Mouse (Mus musculus): ENCODE measurements around the gene Elof1. TPM values are rescaled to one million over a fixed set of nuclear protein-coding genes. Genes with fewer than 3 reads are reported as not detected.
"Not testable (repeated sequence)": the region's sequence is repeated elsewhere in the genome, so short reads cannot be mapped to it uniquely, and the experiment has no call there.

Gene Elof1
- 10 to 100 TPM; 63.0 to 63.7 TPM for total RNA-seq (2021)

DNA sequence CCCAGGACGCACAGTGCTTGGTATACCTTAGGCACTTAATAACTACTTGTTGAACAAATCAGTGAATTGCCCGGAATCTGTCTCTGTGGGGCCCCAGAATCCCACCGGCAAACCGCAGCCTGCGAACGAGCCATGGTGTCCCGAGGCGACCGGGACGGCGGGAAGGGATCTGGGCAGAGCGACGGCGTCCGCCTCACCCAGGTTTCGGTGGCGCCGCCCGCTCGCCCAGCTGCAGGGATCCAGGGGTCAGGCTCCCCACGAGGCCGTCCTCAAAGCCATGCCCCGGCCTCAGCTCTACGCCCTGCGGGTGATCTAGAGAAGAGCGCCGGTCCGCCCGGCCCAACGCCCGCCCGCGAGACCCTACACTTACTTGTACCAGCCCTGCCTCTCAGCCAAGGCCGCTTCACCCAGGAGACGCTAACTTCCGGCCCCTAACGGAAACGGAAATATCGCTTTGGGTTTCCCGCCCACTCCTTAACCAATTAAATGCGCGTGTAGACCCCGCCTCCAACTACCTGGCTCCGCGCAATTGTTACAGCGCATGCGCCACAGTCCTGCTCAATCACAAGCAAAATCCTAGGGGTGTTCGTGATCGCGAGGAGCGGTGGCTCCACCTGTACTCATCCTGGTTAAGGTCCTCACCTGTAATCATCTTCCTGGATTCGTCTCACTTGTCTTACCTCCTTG lies at the start of gene Elof1:
TSS of gene Elof1 (minus strand) at position 433 of the 687 bp plus-strand sequence.
- peak; percentile 94 to 95 for DNase-seq (ENCODE audit: extremely low spot score in 1 of 2, low spot score in 2 of 2)
- intact Hi-C loops (cut with DNase I), result no loop called here

DNA sequence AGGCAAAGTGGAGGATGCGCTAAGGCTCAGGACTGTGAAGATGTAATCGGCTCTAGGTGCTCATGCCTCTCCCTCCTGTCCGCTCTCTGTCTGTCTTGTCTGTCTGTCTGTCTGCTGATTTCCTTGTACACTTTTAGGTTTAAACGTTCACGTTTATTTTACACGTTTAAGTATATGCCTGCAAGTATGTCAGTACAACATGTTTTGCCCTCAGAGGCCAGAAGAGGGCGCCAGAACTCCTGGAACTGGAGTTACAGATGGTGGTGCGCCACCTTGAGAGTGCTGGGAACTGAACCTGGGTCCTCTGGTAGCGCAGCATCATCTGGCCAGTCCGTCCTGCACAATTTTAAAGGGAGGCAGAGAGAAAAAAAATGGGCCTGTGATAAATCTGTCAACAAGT lies 49.7 kb upstream of the Elof1 start:
- no peak for DNase-seq (ENCODE audit: extremely low spot score in 1 of 2, low spot score in 2 of 2)
- intact Hi-C loops (cut with DNase I), result no loop called here

DNA sequence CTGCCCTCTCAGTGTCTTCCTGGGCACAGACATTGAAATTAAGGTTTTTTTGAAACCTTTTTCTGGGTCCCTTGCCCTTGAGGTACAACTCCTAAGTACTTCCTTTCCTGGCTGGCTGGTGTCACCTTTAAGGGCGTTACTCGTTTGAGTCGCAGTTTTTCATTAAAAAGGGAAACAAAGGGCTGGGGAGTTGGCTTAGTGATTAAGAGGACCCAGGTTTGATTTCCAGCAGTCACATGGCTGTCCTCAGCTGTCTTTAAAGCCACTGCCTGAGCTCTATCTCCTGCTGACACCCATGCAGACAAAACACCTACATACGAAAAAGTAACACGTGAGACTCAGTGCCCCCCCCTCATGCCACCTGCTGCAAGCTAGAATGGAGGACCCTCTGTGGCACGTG lies 49.0 kb upstream of the Elof1 start:
- intact Hi-C loops (cut with DNase I), result no loop called here
- no peak for DNase-seq (ENCODE audit: extremely low spot score in 1 of 2, low spot score in 2 of 2)

DNA sequence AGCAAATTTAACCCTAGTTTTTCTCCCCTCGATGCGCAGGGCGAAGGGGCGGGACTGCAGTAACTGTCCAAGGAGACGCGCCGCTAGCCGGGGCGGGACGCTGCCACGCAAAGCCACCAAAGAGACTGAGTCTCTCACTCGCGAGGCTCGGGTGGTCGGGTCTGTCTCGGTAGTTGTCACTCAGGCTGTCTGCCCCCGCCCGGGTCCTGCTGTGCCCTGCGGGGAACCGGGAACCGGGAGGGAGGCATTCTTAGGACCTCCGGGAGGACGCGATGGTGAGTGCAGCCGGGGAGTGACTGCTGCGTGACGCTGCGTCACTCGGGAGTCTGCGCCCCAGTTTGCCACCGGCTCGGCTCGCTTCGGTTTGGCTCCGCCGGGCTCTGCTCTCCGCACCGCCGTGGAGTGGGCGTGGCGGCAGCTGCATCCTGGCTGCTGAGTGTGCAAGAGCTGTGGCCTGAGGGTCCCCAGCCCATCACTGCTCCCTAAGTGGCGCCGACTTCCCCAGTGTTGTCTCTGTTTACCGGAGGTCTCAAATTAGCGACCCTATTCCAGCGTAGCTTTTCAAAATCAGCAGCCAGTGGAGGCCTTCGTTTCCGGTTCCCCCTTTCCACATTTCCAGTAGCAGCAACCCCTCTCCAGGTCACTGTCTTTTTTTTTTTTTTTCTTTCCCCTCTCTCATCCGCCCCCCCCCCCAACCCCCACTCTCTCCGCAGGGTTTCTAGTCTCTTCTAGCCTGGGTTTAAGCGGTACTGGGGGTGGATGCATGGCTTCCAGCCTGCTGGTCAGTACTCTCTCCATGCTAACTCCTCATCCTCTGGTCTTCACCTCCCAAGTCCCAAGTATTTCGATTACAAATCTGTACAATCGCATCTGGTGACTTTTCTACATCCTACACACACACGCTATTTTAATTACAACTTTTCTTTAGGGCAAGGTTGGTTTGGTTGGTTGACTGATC lies 48.0 kb upstream of the Elof1 start:
- peak in 1 of 2 experiments; percentile 77 for DNase-seq (ENCODE audit: extremely low spot score in 1 of 2, low spot score in 2 of 2)
- intact Hi-C loops (cut with DNase I), result no loop called here

DNA sequence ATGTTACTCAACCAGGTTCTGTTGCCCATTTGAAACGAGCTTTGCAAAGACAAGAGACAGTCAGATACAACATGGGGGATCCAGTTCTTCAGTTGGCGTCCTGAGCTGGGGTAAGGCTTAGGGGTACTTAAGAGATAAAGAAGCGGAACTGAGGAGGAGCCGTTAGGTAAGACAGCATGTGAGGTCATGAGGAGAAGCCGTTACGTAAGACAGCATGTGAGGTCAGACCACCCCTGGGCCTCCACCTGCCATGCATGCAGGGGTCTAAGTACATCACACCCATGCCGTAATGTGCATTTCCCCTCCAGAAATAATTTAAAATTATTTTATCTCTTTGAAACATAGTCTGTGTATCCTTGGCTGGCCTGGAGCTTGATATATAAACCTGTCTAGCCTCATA lies 45.9 kb upstream of the Elof1 start:
- no peak for DNase-seq (ENCODE audit: extremely low spot score in 1 of 2, low spot score in 2 of 2)
- intact Hi-C loops (cut with DNase I), result no loop called here

DNA sequence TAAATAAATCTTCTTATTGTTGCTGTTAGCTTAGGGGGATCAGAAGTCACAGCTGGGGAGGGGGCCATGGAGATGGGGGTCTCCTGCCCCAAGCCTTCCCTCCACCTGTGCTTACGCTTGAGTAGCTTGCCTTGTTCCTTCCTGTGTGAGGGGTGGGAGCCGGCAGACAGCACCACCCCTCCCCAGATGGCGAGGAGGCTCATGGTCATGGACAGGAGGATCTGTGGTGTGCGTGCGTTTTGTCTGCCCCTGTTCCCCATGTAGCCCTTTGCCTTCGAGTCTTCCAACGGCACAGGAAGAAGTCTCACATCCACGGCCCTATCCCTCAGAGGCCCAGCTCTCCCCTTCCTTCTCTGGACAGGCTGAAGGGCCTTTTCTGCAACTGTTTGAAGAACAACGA lies 45.3 kb upstream of the Elof1 start:
- intact Hi-C loops (cut with DNase I), result no loop called here
- DNase-seq (ENCODE audit: extremely low spot score in 1 of 2, low spot score in 2 of 2), result no peak

DNA sequence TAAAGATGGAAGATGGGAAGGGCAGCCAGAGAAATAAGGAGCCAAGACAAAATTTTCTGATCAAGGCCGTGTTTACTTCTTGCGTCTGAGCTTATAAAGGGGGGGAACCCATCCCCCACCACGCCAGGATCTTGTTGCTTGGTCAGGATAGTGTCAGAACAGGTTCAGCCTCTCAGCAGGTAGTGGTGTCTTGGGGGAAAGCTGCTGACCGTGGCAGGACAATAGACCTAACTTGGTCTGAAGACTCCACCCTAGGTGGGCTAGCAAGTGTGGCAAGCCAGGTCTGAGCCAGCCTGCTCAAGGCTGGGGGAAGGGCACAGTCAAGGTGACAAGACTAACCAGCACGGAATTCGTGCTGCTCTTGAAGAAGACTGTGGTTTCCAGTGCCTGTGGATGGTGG lies 44.3 kb upstream of the Elof1 start:
- intact Hi-C loops (cut with DNase I), result no loop called here
- DNase-seq (ENCODE audit: extremely low spot score in 1 of 2, low spot score in 2 of 2), result no peak

DNA sequence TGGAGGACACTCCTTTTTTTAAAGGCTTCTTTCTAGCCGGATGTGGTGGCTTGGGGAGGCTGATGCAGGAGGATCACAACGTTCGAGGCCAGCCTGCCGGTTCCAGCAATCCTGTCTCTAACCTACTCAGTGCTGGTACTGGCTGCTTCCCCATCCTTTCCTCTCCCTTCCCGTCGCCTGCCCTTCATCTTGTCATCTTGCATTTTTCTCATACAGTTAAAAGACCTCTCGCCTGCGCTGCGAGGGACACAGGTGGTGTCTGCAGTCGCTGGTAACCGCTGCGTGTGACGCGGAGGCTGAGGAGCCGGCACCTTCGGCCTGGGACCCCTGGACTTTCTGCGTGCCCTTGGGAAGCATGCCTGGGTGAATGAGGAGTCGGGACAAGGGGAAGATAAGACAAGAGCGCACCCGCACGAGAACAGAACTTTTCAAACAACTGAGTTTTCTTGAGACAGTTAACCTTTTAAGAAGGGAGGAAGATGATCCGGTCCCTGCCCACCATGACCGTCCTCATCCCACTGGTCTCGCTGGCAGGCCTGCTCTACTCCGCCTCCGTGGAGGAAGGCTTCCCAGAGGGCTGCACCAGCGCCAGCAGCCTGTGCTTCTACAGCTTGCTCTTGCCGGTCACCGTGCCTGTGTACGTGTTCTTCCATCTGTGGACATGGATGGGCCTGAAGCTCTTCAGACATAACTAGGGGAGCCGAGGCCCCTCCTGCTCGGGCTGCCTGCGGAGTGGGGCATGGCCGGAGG lies 40.7 kb upstream of the Elof1 start:
- intact Hi-C loops (cut with DNase I), result loop anchor here (10.0 kb wide), 1 partner anchor 247 kb away; no protein-coding TSS in a partner anchor
- DNase-seq (ENCODE audit: extremely low spot score in 1 of 2, low spot score in 2 of 2), result no peak

DNA sequence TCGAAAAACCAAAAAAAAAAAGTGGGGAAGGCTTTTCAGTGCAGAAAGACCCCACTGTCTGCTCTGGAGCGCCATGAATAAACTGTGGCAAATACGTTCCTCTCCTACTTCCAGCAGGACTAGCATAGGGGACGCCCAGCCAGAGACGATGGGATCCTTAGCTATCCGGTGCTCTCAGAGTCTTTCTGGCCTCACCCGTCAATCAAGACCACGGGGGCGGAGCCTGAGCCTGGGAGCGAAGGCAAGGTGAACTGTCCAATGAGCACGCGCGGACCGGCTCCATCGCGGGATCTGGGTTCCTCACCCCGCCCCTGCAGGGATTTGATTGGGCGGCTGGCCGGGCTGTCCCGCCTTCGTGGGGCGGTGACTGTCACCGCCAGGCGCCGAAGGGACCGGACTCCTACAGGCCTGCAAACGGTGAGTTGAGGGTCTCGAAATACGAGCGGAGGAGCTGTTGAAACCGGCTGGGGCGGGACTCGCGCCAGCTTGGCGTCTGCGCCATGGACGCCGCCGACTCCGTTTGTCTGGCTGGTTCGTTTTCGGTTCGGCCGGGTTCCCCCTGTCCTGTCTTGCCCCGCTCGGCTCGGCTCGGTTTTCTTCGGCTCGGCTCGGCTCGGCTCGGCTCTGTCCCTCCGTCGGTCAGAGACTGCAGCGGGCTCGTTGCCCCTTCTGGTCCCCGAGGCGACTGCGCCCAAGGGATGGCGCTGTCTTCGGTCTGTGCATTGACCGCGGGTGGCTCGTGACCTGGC lies 39.7 kb upstream of the Elof1 start, which contains the start of gene Pigyl:
TSS of gene Pigyl (plus strand) at position 350 of the 749 bp plus-strand sequence.
- intact Hi-C loops (cut with DNase I), result loop anchor here (10.0 kb wide), 1 partner anchor 248 kb away; no protein-coding TSS in a partner anchor
- DNase-seq (ENCODE audit: extremely low spot score in 1 of 2, low spot score in 2 of 2), result peak; percentile 98 to 100

DNA sequence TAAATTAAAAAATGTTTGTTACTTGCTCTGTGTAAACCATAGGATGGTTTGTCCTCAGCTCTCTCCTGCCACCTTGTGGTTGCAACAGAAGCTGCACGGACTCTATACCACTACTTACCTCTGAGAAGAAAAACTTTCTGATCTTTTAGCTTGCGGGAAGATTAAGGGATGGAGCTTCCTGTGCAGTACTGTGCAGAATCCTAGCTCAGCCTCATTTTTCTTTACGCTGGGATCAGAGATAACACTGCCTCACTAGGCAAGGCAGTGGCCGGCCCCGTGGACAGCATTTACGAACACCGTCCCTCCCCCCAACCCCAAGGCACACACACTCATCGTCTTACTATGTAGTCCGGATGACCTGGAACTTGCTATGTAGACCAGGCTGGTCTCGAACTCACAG lies 38.6 kb upstream of the Elof1 start:
- peak; percentile 66 to 70 for DNase-seq (ENCODE audit: extremely low spot score in 1 of 2, low spot score in 2 of 2)
- intact Hi-C loops (cut with DNase I), result loop anchor here (10.0 kb wide), 1 partner anchor 249 kb away; no protein-coding TSS in a partner anchor

DNA sequence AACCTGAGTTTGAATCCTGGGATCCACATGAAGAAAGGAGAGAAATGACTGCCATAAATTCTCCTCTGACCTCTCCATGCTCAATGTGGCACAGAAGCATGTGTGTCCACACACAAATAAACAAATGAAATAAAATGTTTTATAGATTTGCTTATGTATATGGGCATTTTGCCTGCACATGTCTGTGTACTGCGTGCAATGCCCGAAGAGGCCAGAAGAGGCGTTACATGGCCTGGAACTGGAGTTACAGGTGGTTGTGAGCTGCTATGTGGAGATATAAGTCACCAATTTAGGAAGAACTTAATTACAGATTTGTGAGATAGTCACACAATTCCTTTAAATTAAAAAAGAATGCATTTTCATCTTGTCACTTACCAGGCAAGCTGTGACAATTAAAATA lies 36.8 kb upstream of the Elof1 start:
- intact Hi-C loops (cut with DNase I), result loop anchor here (10.0 kb wide), 1 partner anchor 251 kb away; no protein-coding TSS in a partner anchor
- no peak for DNase-seq (ENCODE audit: extremely low spot score in 1 of 2, low spot score in 2 of 2)

DNA sequence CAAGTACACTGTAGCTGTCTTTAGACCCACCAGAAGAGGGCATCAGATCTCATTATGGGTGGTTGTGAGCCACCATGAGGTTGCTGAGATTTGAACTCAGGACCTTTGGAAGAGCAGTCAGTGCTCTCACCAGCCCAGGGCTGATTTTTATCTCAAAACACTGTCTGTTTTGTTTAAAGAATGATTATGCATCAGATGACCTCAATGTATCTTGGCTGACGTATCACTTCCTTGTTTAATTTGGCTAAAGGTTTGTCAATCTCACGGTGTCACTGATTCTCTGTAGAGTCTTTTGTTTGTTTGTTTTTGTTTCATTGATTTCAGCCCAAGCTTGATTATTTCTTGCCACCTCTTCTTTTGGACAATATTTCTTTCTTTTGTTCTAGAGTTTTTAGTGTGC lies 34.0 kb upstream of the Elof1 start:
- intact Hi-C loops (cut with DNase I), result loop anchor here (10.0 kb wide), 1 partner anchor 254 kb away; no protein-coding TSS in a partner anchor
- DNase-seq (ENCODE audit: extremely low spot score in 1 of 2, low spot score in 2 of 2), result no peak

DNA sequence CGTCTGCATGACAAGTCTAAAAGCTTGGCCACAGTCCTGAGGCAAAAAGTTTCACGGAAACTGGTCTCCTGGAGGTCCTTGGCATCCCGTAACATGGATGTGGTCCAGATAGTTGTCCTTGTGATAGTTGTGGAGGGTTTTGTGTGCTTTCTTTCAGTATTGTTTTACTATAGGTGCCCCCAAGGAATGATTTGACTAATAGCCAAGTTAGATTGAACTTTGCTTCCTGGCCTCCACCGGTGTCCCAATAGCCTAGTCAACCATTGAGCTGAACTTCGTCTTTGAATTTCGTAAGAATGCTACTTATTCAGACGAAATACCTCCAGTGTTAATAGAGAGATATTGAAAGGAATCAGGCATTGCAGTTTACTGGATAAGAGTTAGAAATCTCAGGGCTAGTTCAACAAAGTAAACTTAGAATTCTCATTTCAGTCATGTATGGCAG lies 33.3 kb upstream of the Elof1 start:
- intact Hi-C loops (cut with DNase I), result loop anchor here (10.0 kb wide), 1 partner anchor 255 kb away; no protein-coding TSS in a partner anchor

DNA sequence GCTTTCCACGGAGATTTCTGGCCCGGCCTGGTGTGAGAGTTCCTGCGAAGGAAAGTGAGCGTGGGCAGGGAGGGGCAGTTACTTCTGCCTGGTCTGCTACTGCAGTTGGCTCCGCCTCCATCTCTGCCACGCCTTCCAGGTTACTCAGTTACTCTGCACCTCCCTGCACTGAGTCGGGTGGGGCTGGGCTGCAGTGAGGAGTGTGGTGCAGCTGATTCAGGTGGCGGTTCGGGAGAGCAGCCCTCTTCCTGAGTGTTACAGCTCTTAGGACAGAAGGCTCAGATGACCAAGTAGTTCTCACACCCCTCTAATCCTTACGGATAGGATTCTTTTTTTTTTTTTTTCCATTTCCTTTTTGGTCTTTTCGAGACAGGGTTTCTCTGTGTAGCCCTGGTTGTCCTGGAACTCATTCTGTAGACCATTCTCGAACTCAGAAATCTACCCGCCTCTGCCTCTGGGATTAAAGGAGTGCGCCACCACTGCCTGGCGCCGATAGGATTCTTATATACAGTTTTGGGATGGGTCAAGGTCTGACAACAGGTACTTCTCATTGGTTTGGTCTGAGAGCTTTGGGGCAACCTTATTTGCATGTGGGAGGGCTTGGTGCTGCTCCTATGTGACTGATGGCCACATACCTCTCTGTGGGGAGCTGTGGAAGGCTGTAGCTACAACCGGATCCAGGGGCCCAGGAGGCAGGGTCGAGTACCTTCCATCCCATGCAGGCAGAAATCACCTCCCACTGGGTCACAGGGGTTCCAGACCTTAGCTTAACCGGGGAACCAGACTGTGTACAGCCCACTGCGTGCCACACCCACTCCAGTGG lies 32.7 kb upstream of the Elof1 start:
- DNase-seq (ENCODE audit: extremely low spot score in 1 of 2, low spot score in 2 of 2), result no peak
- intact Hi-C loops (cut with DNase I), result loop anchor here (10.0 kb wide), 1 partner anchor 255 kb away; no protein-coding TSS in a partner anchor

More for the DNA sequence above, 33.3 kb upstream of the Elof1 start:
- DNase-seq (ENCODE audit: extremely low spot score in 1 of 2, low spot score in 2 of 2), result not testable (repeated sequence)

DNA sequence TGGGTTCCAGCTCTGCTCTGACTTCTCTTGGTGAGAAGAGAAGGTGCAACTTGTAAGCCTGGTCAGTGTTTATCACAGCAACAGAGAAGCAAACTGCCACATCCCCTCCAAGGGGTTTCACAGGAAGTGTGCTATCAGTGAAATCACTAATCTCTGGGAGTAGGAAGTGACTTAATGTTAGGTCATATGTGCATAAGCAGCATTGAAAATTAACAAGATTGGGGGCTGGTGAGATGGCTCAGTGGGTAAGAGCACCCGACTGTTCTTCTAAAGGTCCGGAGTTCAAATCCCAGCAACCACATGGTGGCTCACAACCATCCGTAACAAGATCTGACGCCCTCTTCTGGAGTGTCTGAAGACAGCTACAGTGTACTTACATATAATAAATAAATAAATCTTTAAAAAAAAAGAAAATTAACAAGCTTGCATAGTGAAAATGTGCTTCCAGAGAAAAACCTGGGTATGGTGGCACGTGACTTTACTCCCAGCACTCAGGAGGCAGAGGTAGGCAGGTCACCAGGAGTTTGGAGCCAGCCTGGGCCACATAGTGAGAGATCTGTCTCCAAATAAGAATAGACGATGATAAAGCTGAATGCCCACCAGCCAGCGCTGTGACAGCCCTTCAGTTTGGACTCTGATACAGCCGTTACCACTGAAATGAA lies 27.5 kb upstream of the Elof1 start:
- intact Hi-C loops (cut with DNase I), result loop anchor here (5.0 kb wide), 1 partner anchor 77 kb away; no protein-coding TSS in a partner anchor

More for the DNA sequence above, 27.5 kb upstream of the Elof1 start:
- DNase-seq (ENCODE audit: extremely low spot score in 1 of 2, low spot score in 2 of 2), result no peak
